Mouse (Mus musculus): ENCODE measurements around the gene Dnajc6. TPM values are rescaled to one million over a fixed set of nuclear protein-coding genes. Genes with fewer than 3 reads are reported as not detected.

The Dnajc6 gene
- total and polyA plus RNA-seq, 3 experiments = 15.0 to 20.2 TPM; not detected in 1

- DNase-seq (ENCODE audit: low read depth, low spot score) = peak; percentile 54
- TF ChIP-seq NELFE (IDR thresholded peaks at IDR 0.05; ENCODE audit: low read depth, low read length) (no peak), RAD21 (IDR thresholded peaks at IDR 0.05; ENCODE audit: low read depth, low read length) (peak; percentile 53), SMC3 (IDR thresholded peaks at IDR 0.05; ENCODE audit: low read depth, low read length) (peak; percentile 38), CTCF (IDR thresholded peaks at IDR 0.05 in 2 of 3, conservative IDR thresholded peaks at IDR 0.05 in 1 of 3; ENCODE audit: control insufficient read depth in 1 of 3, insufficient read depth in 1 of 3, low read depth in 2 of 3, low read length in 3 of 3, poor library complexity in 1 of 3, severe bottlenecking in 1 of 3) (peak in 2 of 3 experiments; percentile 16 to 55; a peak in 3 of 6 replicates)
- Histone ChIP-seq H3K4me3 (ENCODE audit: control insufficient read depth in 1 of 2, insufficient read depth in 1 of 2, low read depth in 2 of 2, low read length in 2 of 2) (no peak overlapping the region), H3K9me3 (replicated peaks; ENCODE audit: insufficient read depth, low read length) (no peaks in the 10 kb centered on the region), H3K79me2 (ENCODE audit: control insufficient read depth, insufficient read depth, low read length, poor library complexity) (peaks cover 26% of the 10 kb centered on the region), H3K27ac (ENCODE audit: control insufficient read depth, low read depth, low read length) (no peak overlapping the region), H3K9ac (ENCODE audit: control insufficient read depth, low read depth, low read length, poor library complexity, severe bottlenecking) (no peak overlapping the region), H3K27me3 (ENCODE audit: control insufficient read depth in 1 of 2, insufficient read depth in 2 of 2, low read length in 2 of 2) (no peaks in the 10 kb centered on the region), H3K36me3 (ENCODE audit: control insufficient read depth in 1 of 2, insufficient read depth in 2 of 2, low read length in 2 of 2) (no peaks in the 10 kb centered on the region), H3K4me1 (ENCODE audit: control insufficient read depth in 1 of 2, insufficient read depth in 2 of 2, low read length in 2 of 2) (no peaks in the 10 kb centered on the region)
Observed at GRCm38 (mm10) chr4:101506372-101506771, 9.9 kb downstream of the Dnajc6 start.

GRCm38 (mm10) chr4:101507571-101508422 is 11.3 kb downstream of the Dnajc6 start:
- no peaks in the 10 kb centered on the region; a peak in 2 of 4 replicates for H3K36me3 ChIP-seq (ENCODE audit: control insufficient read depth in 1 of 2, insufficient read depth in 2 of 2, low read length in 2 of 2)
- H3K27ac ChIP-seq (ENCODE audit: control insufficient read depth, low read depth, low read length) = peak overlapping the region; percentile 34
- H3K9ac ChIP-seq (ENCODE audit: control insufficient read depth, low read depth, low read length, poor library complexity, severe bottlenecking) = peak overlapping the region; percentile 84
- H3K79me2 ChIP-seq (ENCODE audit: control insufficient read depth, insufficient read depth, low read length, poor library complexity) = peaks cover 33% of the 10 kb centered on the region
- no peaks in the 10 kb centered on the region for H3K27me3 ChIP-seq (ENCODE audit: control insufficient read depth in 1 of 2, insufficient read depth in 2 of 2, low read length in 2 of 2)
- DNase-seq (ENCODE audit: low read depth, low spot score) = peak; percentile 90
- no peaks in the 10 kb centered on the region for H3K9me3 ChIP-seq (replicated peaks; ENCODE audit: insufficient read depth, low read length)
- peaks cover under 1 to 4% of the 10 kb centered on the region in 2 experiments; a peak in 1 of 4 replicates for H3K4me1 ChIP-seq (ENCODE audit: control insufficient read depth in 1 of 2, insufficient read depth in 2 of 2, low read length in 2 of 2)
- H3K4me3 ChIP-seq (ENCODE audit: control insufficient read depth in 1 of 2, insufficient read depth in 1 of 2, low read depth in 2 of 2, low read length in 2 of 2) = peak overlapping the region; percentile 66 to 74
- no peak for TF ChIP-seq CHD2 (IDR thresholded peaks at IDR 0.05; ENCODE audit: low read length)
- TF ChIP-seq MEF2A (IDR thresholded peaks at IDR 0.05; ENCODE audit: extremely low read depth, insufficient replicate concordance, low read depth, low read length, poor library complexity, severe bottlenecking) = no peak
- peak; percentile 89 for TF ChIP-seq TBP (IDR thresholded peaks at IDR 0.05; ENCODE audit: low read depth, low read length)
- peak; percentile 66 for TF ChIP-seq ETS1 (IDR thresholded peaks at IDR 0.05; ENCODE audit: low read depth, low read length)
- TF ChIP-seq RAD21 (IDR thresholded peaks at IDR 0.05; ENCODE audit: low read depth, low read length) = peak; percentile 17
- TF ChIP-seq JUND (IDR thresholded peaks at IDR 0.05; ENCODE audit: low read depth, low read length) = no peak
- no peak for TF ChIP-seq POLR2AphosphoS2 (IDR thresholded peaks at IDR 0.05; ENCODE audit: low read length)
- TF ChIP-seq CTCF (IDR thresholded peaks at IDR 0.05 in 2 of 3, conservative IDR thresholded peaks at IDR 0.05 in 1 of 3; ENCODE audit: control insufficient read depth in 1 of 3, insufficient read depth in 1 of 3, low read depth in 2 of 3, low read length in 3 of 3, poor library complexity in 1 of 3, severe bottlenecking in 1 of 3) = peak in 2 of 3 experiments; percentile 0 to 13; a peak in 1 of 6 replicates
- TF ChIP-seq MAX (IDR thresholded peaks at IDR 0.05; ENCODE audit: low read length) = peak; percentile 82
- TF ChIP-seq MXI1 (IDR thresholded peaks at IDR 0.05; ENCODE audit: low read depth, low read length) = peak; percentile 85
- no peak for TF ChIP-seq SMC3 (IDR thresholded peaks at IDR 0.05; ENCODE audit: low read depth, low read length)
- TF ChIP-seq KAT2A (conservative IDR thresholded peaks at IDR 0.05; ENCODE audit: low read depth, low read length) = no peak
- TF ChIP-seq TAL1 (IDR thresholded peaks at IDR 0.05; ENCODE audit: low read length) = no peak
- peak; percentile 73 for TF ChIP-seq HCFC1 (IDR thresholded peaks at IDR 0.05; ENCODE audit: low read depth, low read length)
- no peak for TF ChIP-seq POLR2AphosphoS5 (IDR thresholded peaks at IDR 0.05; ENCODE audit: borderline replicate concordance, low read depth, low read length)
- TF ChIP-seq MYB (IDR thresholded peaks at IDR 0.05; ENCODE audit: low read depth, low read length) = no peak
- no peak for TF ChIP-seq E2F4 (IDR thresholded peaks at IDR 0.05; ENCODE audit: borderline replicate concordance, low read depth, low read length)
- TF ChIP-seq NELFE (IDR thresholded peaks at IDR 0.05; ENCODE audit: low read depth, low read length) = peak; percentile 72
- no peak; the same call in 1 of the 2 replicates for TF ChIP-seq CHD1 (IDR thresholded peaks at IDR 0.05; ENCODE audit: low read depth, low read length)
- peak; percentile 96 for TF ChIP-seq SIN3A (IDR thresholded peaks at IDR 0.05; ENCODE audit: low read length)
- TF ChIP-seq EP300 (IDR thresholded peaks at IDR 0.05; ENCODE audit: low read depth in 1 of 2, low read length in 2 of 2) = peak in 1 of 2 experiments; percentile 33; a peak in 2 of 4 replicates
- no peak for TF ChIP-seq RCOR1 (IDR thresholded peaks at IDR 0.05; ENCODE audit: low read depth, low read length)
- 0 out of 2 replicates have a peak, but pooled peaks have one; percentile 2 for TF ChIP-seq ZC3H11A (IDR thresholded peaks at IDR 0.05; ENCODE audit: low read depth, low read length)
- TF ChIP-seq POLR2A (IDR thresholded peaks at IDR 0.05; ENCODE audit: control insufficient read depth in 1 of 2, insufficient read depth in 1 of 2, low read depth in 1 of 2, low read length in 2 of 2, poor library complexity in 1 of 2) = peak; percentile 20 to 73; a peak in 2 of 4 replicates
- TF ChIP-seq ELF1 (IDR thresholded peaks at IDR 0.05; ENCODE audit: low read depth, low read length) = peak; percentile 52; the same call in 1 of the 2 replicates
- no peak for TF ChIP-seq GABPA (IDR thresholded peaks at IDR 0.05; ENCODE audit: low read depth, low read length)
- TF ChIP-seq NRF1 (IDR thresholded peaks at IDR 0.05; ENCODE audit: insufficient read depth, low read depth, low read length, poor library complexity, severe bottlenecking) = no peak
- TF ChIP-seq TCF12 (IDR thresholded peaks at IDR 0.05; ENCODE audit: low read depth, low read length) = no peak
- no peak for TF ChIP-seq ZNF384 (IDR thresholded peaks at IDR 0.05; ENCODE audit: low read depth, low read length)
